Mouse (Mus musculus): ENCODE measurements around the gene F10. TPM values are rescaled to one million over a fixed set of nuclear protein-coding genes. Genes with fewer than 3 reads are reported as not detected.

F10 gene
- total and polyA plus RNA-seq, 3 experiments, result not detected

DNA sequence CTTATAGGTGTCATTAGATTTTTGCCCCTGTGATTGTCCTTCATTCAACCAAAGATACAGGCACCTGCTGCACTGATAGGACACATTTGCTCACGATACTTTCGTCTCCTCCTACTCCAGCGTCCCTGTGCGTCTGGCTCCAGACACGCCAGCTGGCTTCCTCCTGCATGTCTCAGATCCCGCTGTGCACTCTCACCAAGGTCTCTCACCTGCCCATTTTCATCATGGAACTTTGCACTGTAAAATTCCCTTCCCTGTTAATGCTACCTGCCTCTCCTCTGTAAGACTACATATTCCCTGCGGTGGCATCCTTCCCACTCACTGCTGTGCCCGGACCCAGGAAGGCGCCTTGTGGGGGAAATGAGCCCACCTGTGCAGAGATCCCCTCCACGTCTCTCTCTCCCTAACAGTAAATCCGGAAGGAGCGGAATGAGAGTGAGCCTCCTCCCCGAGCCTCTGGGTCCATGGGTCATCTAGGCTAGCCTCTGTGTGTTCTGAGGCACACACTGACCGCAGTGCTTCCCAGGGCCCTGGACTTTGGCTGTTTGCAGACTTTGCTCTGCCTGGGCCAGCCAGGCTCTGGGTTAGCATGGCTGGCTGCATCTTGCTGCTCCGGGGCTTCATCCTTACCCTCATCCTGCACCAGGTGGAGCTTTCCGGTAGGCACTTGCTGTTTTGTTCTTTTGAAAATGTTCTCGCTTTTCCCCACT, 23.5 kb downstream of the F10 start, which contains the start of gene Proz:
Proz (plus strand) TSS at position 474 of the 710 bp plus-strand sequence.
- dilution Hi-C loops (cut with MboI; ENCODE audit: extremely low pct_ligation_motif_present, extremely low pct_unique_long_range_greater_than_20kb, low sequenced_read_pairs) (no loop called here), in situ Hi-C loops (cut with MboI; ENCODE audit: low pct_ligation_motif_present, low pct_unique_long_range_greater_than_20kb, low sequenced_read_pairs) (no loop called here)
- no peaks in the 10 kb centered on the region for H3K79me2 ChIP-seq (replicated peaks; ENCODE audit: control insufficient read depth, extremely low read depth, insufficient read depth, poor library complexity, severe bottlenecking)
- H3K9ac ChIP-seq (ENCODE audit: insufficient read depth, low read depth), result no peak within 1 kb of the TSS
- no peak within 1 kb of the TSS for H3K4me2 ChIP-seq (ENCODE audit: insufficient read depth, low read depth, poor library complexity, severe bottlenecking)
- no peaks in the 10 kb centered on the region for H3K4me1 ChIP-seq (ENCODE audit: control insufficient read depth in 1 of 2, insufficient read depth in 2 of 2)
- H3K27me3 ChIP-seq (replicated peaks), result peaks cover 83% of the 10 kb centered on the region
- H3K4me3 ChIP-seq (replicated peaks in 1 of 3; ENCODE audit: low read depth in 2 of 3, low read length in 2 of 3, poor library complexity in 1 of 3), result no peak within 1 kb of the TSS
- DNase-seq (ENCODE audit: extremely low read depth), result no peak
- H3K27ac ChIP-seq (ENCODE audit: insufficient read depth, low read depth), result no peak within 1 kb of the TSS
- TF ChIP-seq E2F4 (IDR thresholded peaks at IDR 0.05; ENCODE audit: insufficient replicate concordance, low read depth, low read length), result no peak
- no peak for TF ChIP-seq CTCF (conservative IDR thresholded peaks at IDR 0.05 in 1 of 2, IDR thresholded peaks at IDR 0.05 in 1 of 2; ENCODE audit: low read depth in 2 of 2, low read length in 2 of 2)
- no peak for TF ChIP-seq ZKSCAN1 (IDR thresholded peaks at IDR 0.05; ENCODE audit: borderline replicate concordance, low read depth, low read length)
- no peak for TF ChIP-seq SIN3A (IDR thresholded peaks at IDR 0.05; ENCODE audit: low read length)
- TF ChIP-seq MEF2A (IDR thresholded peaks at IDR 0.05; ENCODE audit: borderline replicate concordance, low read depth, low read length), result no peak
- no peak for TF ChIP-seq MYC (IDR thresholded peaks at IDR 0.05; ENCODE audit: low read depth, low read length)
- no peak for TF ChIP-seq IRF4 (IDR thresholded peaks at IDR 0.05; ENCODE audit: low read depth, low read length)
- TF ChIP-seq ZNF384 (IDR thresholded peaks at IDR 0.05; ENCODE audit: low read depth, low read length), result no peak
- TF ChIP-seq CHD1 (IDR thresholded peaks at IDR 0.05; ENCODE audit: low read depth, low read length), result no peak
- TF ChIP-seq EP300 (IDR thresholded peaks at IDR 0.05; ENCODE audit: low read length), result no peak
- no peak for TF ChIP-seq CHD2 (IDR thresholded peaks at IDR 0.05; ENCODE audit: low read length)
- H3K9me3 ChIP-seq (replicated peaks; ENCODE audit: low read length), result no peaks in the 10 kb centered on the region
- no peaks in the 10 kb centered on the region for H3K36me3 ChIP-seq (replicated peaks in 1 of 2; ENCODE audit: control insufficient read depth in 1 of 2, insufficient read depth in 1 of 2, low read length in 1 of 2)

DNA sequence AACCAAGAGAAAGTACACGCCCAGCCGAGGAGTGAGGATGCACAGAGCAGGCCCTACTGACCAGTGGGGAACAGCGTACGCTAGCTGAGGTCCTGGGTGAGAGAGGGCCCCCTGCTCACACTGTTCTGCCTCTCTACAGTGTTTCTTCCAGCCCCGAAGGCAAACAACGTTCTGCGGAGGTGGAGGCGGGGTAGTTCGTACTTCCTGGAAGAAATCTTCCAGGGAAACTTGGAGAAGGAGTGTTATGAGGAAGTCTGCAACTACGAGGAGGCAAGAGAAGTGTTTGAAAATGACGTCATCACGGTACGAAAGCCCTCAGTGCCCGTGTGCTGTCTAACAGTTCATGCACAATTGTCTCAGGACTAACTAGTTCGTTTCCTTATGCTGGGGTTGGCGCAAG, 26.0 kb downstream of the F10 start:
- H3K4me3 ChIP-seq (replicated peaks in 1 of 3; ENCODE audit: low read depth in 2 of 3, low read length in 2 of 3, poor library complexity in 1 of 3), result no peak overlapping the region
- no peak for DNase-seq (ENCODE audit: extremely low read depth)
- H3K9ac ChIP-seq (ENCODE audit: insufficient read depth, low read depth), result no peak overlapping the region
- dilution Hi-C loops (cut with MboI; ENCODE audit: extremely low pct_ligation_motif_present, extremely low pct_unique_long_range_greater_than_20kb, low sequenced_read_pairs), result no loop called here
- H3K36me3 ChIP-seq (replicated peaks in 1 of 2; ENCODE audit: control insufficient read depth in 1 of 2, insufficient read depth in 1 of 2, low read length in 1 of 2), result no peaks in the 10 kb centered on the region
- no peak overlapping the region for H3K4me2 ChIP-seq (ENCODE audit: insufficient read depth, low read depth, poor library complexity, severe bottlenecking)
- peaks cover 61% of the 10 kb centered on the region for H3K27me3 ChIP-seq (replicated peaks)
- H3K79me2 ChIP-seq (replicated peaks; ENCODE audit: control insufficient read depth, extremely low read depth, insufficient read depth, poor library complexity, severe bottlenecking), result no peaks in the 10 kb centered on the region
- no peaks in the 10 kb centered on the region for H3K4me1 ChIP-seq (ENCODE audit: control insufficient read depth in 1 of 2, insufficient read depth in 2 of 2)
- H3K9me3 ChIP-seq (replicated peaks; ENCODE audit: low read length), result no peaks in the 10 kb centered on the region
- no peak overlapping the region for H3K27ac ChIP-seq (ENCODE audit: insufficient read depth, low read depth)
- TF ChIP-seq CTCF (conservative IDR thresholded peaks at IDR 0.05 in 1 of 2, IDR thresholded peaks at IDR 0.05 in 1 of 2; ENCODE audit: low read depth in 2 of 2, low read length in 2 of 2) (no peak), USF1 (IDR thresholded peaks at IDR 0.05; ENCODE audit: low read depth, low read length) (no peak), JUND (conservative IDR thresholded peaks at IDR 0.05; ENCODE audit: low read depth, low read length) (no peak), MYC (IDR thresholded peaks at IDR 0.05; ENCODE audit: low read depth, low read length) (no peak), MEF2A (IDR thresholded peaks at IDR 0.05; ENCODE audit: borderline replicate concordance, low read depth, low read length) (no peak), ZMIZ1 (IDR thresholded peaks at IDR 0.05; ENCODE audit: low read depth, low read length) (no peak), TBP (conservative IDR thresholded peaks at IDR 0.05; ENCODE audit: low read depth, low read length) (no peak), MAX (IDR thresholded peaks at IDR 0.05; ENCODE audit: low read length) (no peak), PAX5 (IDR thresholded peaks at IDR 0.05; ENCODE audit: low read length) (no peak), CHD2 (IDR thresholded peaks at IDR 0.05; ENCODE audit: low read length) (no peak), IRF4 (IDR thresholded peaks at IDR 0.05; ENCODE audit: low read depth, low read length) (no peak), MXI1 (IDR thresholded peaks at IDR 0.05; ENCODE audit: low read depth, low read length) (no peak), UBTF (IDR thresholded peaks at IDR 0.05; ENCODE audit: low read depth, low read length) (no peak), NRF1 (IDR thresholded peaks at IDR 0.05; ENCODE audit: low read depth, low read length) (no peak), ZNF384 (IDR thresholded peaks at IDR 0.05; ENCODE audit: low read depth, low read length) (no peak), SIN3A (IDR thresholded peaks at IDR 0.05; ENCODE audit: low read length) (no peak), POLR2AphosphoS2 (IDR thresholded peaks at IDR 0.05; ENCODE audit: low read depth, low read length) (no peak), MAZ (IDR thresholded peaks at IDR 0.05; ENCODE audit: low read depth, low read length) (no peak)
- in situ Hi-C loops (cut with MboI; ENCODE audit: low pct_ligation_motif_present, low pct_unique_long_range_greater_than_20kb, low sequenced_read_pairs), result no loop called here
